Mouse (Mus musculus) erythroblast, embryonic 14.5 days (primary cell): ENCODE results near the gene Card11.

Source experiments
- GATA1 ChIP-seq: IDR thresholded peaks from 2 replicates; pipeline ENCODE4 v1.6.1; 2012; ENCODE audit warnings: low read length, inconsistent platforms, mixed read lengths
- TAL1 ChIP-seq: IDR thresholded peaks from 3 replicates; pipeline ENCODE4 v1.6.1; 2012; ENCODE audit warnings: low read length, inconsistent platforms, mixed read lengths

- TF ChIP-seq GATA1, result no peak
- TF ChIP-seq TAL1, result no peak
These were observed 44.6 kb upstream of the Card11 start for GRCm38 (mm10) chr5:141044976-141045375.
